Mouse (Mus musculus) heart, embryonic 16.5 days (tissue): ENCODE measurements around the gene Exog. TPM values are rescaled to one million over a fixed set of nuclear protein-coding genes. Genes with fewer than 3 reads are reported as not detected.
A peak's percentile ranks its signal among the peaks of the same experiment; 100 is the strongest.

Experiments used
- ATAC-seq: fragments of 200-750 bp; cut with Nextera tagmentation; replicated peaks from 2 replicates; pipeline ENCODE4 v1.8.0; 2017; ENCODE audit warnings: moderate number of reproducible peaks; ENCODE audit not compliant: insufficient read depth, low FRiP score; ENCODE audit errors: extremely low read depth
- H3K27ac ChIP-seq: fragments of 300-500 bp; sonication (generic); 2 replicates; pipeline ENCODE4 v1.5.1; 2014; ENCODE audit warnings: mild to moderate bottlenecking, low read length, control low read depth, moderate library complexity
- H3K27me3 ChIP-seq: fragments of 300-500 bp; sonication (generic); 2 replicates; pipeline ENCODE4 v1.6.1; 2014; ENCODE audit warnings: low read length, mixed read lengths; ENCODE audit not compliant: control insufficient read depth, insufficient read depth
- H3K36me3 ChIP-seq: fragments of 300-500 bp; sonication (generic); 2 replicates; pipeline ENCODE4 v1.6.1; 2014; ENCODE audit not compliant: control insufficient read depth, insufficient read depth
- H3K4me1 ChIP-seq: fragments of 300-500 bp; sonication (generic); 2 replicates; pipeline ENCODE4 v1.6.1; 2014; ENCODE audit warnings: low read length, mixed read lengths; ENCODE audit not compliant: control insufficient read depth, insufficient read depth
- H3K4me2 ChIP-seq: fragments of 300-500 bp; sonication (generic); 2 replicates; pipeline ENCODE4 v1.6.1; 2014; ENCODE audit warnings: low read depth, mild to moderate bottlenecking, control low read depth, low read length
- H3K4me3 ChIP-seq: fragments of 300-500 bp; sonication (generic); 2 replicates; pipeline ENCODE4 v1.5.1; 2014; ENCODE audit warnings: mild to moderate bottlenecking, control low read depth, low read length
- H3K9ac ChIP-seq: fragments of 300-500 bp; sonication (generic); 2 replicates; pipeline ENCODE4 v1.6.1; 2014; ENCODE audit warnings: low read length, control low read depth
- H3K9me3 ChIP-seq: fragments of 300-500 bp; sonication (generic); replicated peaks from 2 replicates; pipeline ENCODE4 v1.6.1; 2016; ENCODE audit warnings: low read length; ENCODE audit not compliant: control insufficient read depth
- WGBS: fragments of 180-500 bp; shearing (Covaris S2); extraction: QIAGEN DNeasy Blood & Tissue Kit; methylation state at CpG from one replicate; pipeline ENCODE4 v1.1.7; 2014; 5-methylcytosine and 5-hydroxymethylcytosine counted together
- polyA plus RNA-seq: library from polyadenylated mRNA; unstranded; fragments of >200 nt; fragmentation: Nextera tagmentation; extraction: Ambion mirVana; gene quantifications from 2 replicates; pipeline ENCODE4 v1.2.1, GENCODE M21; 2015

Gene Exog
- polyA plus RNA-seq, 1 experiment from 2014 or later: 11.1 TPM

DNA sequence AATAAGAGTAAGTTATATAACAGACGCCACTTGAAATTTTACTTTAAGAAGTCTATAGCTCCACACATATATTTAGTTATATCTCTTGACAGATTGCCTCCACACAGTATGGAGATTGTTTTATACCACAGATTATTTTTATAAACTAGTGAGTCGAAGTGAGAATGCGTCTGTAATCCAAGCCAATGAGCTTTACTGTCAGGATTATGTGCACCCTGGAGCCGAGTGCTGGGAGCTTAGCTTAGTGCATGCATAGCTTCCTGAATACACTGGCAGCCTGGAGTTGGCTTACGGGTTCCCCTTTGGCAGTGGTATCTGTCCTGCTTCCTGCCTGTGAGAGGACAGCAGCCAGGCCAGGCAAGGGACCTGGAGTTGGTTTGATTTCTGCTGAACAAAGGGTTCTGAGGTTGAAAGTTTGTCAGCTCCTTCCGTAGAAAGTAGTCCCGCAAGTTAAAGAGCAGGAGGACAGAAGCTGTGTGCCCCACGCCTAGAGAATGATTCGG, 6.2 kb upstream of the Exog start:
- Histone ChIP-seq H3K36me3 (peaks cover 7% of the 10 kb centered on the region; the same call in 1 of the 2 replicates), H3K4me2 (no peak overlapping the region), H3K4me1 (no peaks in the 10 kb centered on the region), H3K4me3 (no peak overlapping the region), H3K9me3 (no peaks in the 10 kb centered on the region), H3K27me3 (no peaks in the 10 kb centered on the region), H3K9ac (no peak overlapping the region), H3K27ac (no peak overlapping the region)
- 85% methylated on average over 9 of the region's 9 CpGs for WGBS
- ATAC-seq: no peak

DNA sequence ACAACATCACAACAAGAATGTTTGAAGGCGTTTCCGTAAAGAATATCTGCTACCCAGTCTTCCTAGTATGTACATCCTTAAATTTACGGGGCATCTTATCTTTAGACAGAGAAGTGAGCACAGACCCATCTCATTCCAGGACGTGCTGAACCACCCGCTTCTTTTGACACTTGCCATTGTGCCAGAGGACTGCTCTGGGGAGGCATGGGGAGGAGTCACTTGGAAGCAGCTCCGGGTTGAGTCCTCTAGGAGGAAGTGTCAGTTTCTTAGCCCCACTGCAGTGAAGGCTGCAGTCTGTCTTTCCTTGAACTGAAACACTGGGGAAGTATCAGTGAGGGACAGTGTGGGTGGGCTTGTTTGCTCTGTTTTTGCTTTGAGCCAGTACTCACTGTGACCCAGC, 994 bp downstream of the Exog start:
- Histone ChIP-seq H3K27me3 (no peaks in the 10 kb centered on the region), H3K4me1 (peaks cover 8% of the 10 kb centered on the region), H3K4me3 (peak overlapping the region; percentile 89), H3K27ac (no peak overlapping the region), H3K9me3 (no peaks in the 10 kb centered on the region), H3K4me2 (peak overlapping the region; percentile 97), H3K36me3 (peaks cover 21% of the 10 kb centered on the region), H3K9ac (peak overlapping the region; percentile 92)
- WGBS: 17% methylated on average over 6 of the region's 6 CpGs
- no peak for ATAC-seq

DNA sequence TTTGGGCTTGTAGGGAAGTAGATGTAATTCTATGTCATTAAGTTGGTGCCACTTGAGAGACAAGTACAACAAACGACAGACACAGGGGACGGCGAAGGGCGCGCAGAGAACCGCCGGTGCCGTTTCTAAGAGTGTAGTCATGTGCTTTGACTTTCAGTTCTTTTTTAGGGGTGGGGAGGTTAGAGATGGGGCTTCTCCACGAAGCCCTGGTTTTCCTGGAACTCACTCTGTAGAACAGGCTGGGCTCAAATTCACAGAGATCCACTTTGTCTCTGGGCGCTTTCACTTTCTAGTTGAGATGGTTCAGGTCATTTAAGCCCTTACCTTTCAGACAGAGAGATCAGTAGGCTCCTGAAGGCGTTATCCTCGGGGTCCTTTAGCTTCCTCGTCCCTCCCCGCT, 11.2 kb downstream of the Exog start:
- H3K27me3 ChIP-seq: no peaks in the 10 kb centered on the region
- 80% methylated on average over 14 of the region's 14 CpGs for WGBS
- peaks cover 8% of the 10 kb centered on the region for H3K36me3 ChIP-seq
- no peak overlapping the region for H3K27ac ChIP-seq
- H3K4me2 ChIP-seq: no peak overlapping the region
- H3K4me1 ChIP-seq: peaks cover 14% of the 10 kb centered on the region
- no peak overlapping the region for H3K4me3 ChIP-seq
- no peak for ATAC-seq
- H3K9ac ChIP-seq: no peak overlapping the region
- H3K9me3 ChIP-seq: no peaks in the 10 kb centered on the region

DNA sequence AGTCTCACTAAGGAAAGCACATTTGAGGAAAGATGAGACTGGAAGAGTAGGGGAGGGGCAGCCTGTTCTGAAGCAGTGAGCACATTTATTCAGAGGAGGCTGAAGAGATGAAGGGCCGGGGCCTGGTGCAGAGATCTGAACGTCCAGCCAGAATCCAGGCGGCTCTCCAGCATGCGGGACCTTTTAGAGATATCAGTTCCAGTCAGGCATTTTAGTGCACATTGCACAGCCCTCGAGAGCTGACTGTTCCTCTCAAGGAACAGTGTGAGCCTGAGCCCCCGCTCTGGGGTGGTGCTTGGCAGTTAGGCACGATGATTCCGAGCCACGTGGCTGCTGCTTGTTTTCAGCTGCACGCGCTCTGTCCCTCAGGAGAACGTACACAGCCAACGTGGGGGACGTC, 12.4 kb downstream of the Exog start:
- H3K4me2 ChIP-seq: no peak overlapping the region
- no peak overlapping the region for H3K9ac ChIP-seq
- no peaks in the 10 kb centered on the region for H3K27me3 ChIP-seq
- 0 out of 2 replicates have a peak, but pooled peaks have one; percentile 50 for ATAC-seq
- WGBS: 51% methylated on average over 14 of the region's 14 CpGs
- no peak overlapping the region for H3K4me3 ChIP-seq
- H3K27ac ChIP-seq: no peak overlapping the region
- peaks cover 4% of the 10 kb centered on the region for H3K36me3 ChIP-seq
- no peaks in the 10 kb centered on the region for H3K9me3 ChIP-seq
- peaks cover 14% of the 10 kb centered on the region for H3K4me1 ChIP-seq

DNA sequence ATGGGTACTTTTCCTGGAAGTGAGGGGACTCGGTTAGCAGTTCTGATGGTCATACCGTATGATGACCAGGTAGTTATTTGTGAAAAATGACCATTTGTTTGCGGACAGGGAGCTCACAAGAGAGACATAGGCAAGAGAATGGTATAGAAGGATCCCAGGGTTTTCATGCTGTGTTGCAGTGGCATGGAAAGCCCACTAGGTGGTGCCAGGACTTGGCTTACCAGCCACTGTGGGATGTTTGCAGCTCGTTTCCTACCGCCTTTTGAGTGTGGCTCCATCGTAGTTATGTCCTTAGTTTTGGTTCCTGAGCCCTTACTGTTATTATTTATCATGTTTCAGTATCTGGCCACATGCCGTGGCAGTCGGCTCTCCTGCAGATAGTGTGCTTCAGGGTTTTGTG, 15.7 kb downstream of the Exog start:
- H3K9me3 ChIP-seq: no peaks in the 10 kb centered on the region
- ATAC-seq: no peak
- no peak overlapping the region for H3K4me2 ChIP-seq
- H3K4me1 ChIP-seq: peaks cover 13% of the 10 kb centered on the region
- H3K4me3 ChIP-seq: no peak overlapping the region
- H3K27me3 ChIP-seq: no peaks in the 10 kb centered on the region
- peaks cover 16% of the 10 kb centered on the region for H3K36me3 ChIP-seq
- H3K9ac ChIP-seq: no peak overlapping the region
- WGBS: 35% methylated on average over 8 of the region's 8 CpGs
- no peak overlapping the region for H3K27ac ChIP-seq

DNA sequence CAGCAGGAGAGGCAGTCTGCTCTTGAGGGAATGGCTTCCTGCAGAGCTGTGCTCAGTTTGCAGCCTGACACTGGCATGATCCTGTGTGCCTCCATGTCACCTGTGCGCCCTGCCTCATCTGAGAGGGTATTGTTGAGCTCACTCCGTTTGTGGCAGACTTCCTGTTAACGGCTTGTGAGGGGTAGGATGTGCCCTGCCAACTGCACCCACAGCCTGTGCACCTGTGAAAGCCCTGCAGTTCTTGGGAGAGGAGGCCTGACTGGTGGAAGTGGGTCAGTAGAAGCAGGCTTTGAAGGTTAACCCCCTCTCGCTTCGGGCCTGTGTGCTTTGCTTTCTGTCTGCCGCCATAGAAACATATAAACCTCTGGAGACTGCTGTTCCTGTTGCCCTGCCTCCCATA, 20.3 kb downstream of the Exog start:
- 83% methylated on average over 6 of the region's 6 CpGs for WGBS
- peaks cover 16% of the 10 kb centered on the region for H3K36me3 ChIP-seq
- H3K4me1 ChIP-seq: peaks cover 28% of the 10 kb centered on the region
- H3K9me3 ChIP-seq: no peaks in the 10 kb centered on the region
- H3K4me2 ChIP-seq: no peak overlapping the region
- H3K27me3 ChIP-seq: no peaks in the 10 kb centered on the region
- no peak overlapping the region for H3K4me3 ChIP-seq
- H3K9ac ChIP-seq: no peak overlapping the region
- H3K27ac ChIP-seq: no peak overlapping the region; the same call in 1 of the 2 replicates
- no peak for ATAC-seq

DNA sequence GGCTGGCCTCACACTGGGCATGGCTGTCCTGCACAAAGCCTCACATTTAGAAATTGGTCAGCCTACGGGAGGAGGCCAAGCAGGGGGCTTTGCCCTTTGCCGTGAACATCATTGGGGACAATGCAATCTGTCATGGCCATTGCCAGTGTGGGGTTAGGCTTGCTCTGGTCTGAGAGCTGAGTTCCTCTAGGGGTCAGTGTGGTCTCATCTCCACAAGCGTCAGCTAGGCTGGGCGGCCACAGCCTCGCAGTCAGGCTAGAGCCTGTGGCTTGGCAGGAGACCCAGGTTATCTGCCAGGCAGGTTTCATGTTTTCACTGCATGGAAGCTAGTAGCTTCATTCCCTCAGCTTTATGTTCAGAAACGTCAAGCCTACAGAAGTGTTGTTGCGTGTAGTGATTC, 20.9 kb downstream of the Exog start:
- ATAC-seq: 0 out of 2 replicates have a peak, but pooled peaks have one; percentile 20
- Histone ChIP-seq H3K4me2 (no peak overlapping the region), H3K27ac (no peak overlapping the region), H3K27me3 (no peaks in the 10 kb centered on the region), H3K9me3 (no peaks in the 10 kb centered on the region), H3K4me1 (peaks cover 32% of the 10 kb centered on the region), H3K36me3 (peaks cover 16% of the 10 kb centered on the region), H3K4me3 (no peak overlapping the region), H3K9ac (no peak overlapping the region)
- WGBS: 49% methylated on average over 7 of the region's 7 CpGs

DNA sequence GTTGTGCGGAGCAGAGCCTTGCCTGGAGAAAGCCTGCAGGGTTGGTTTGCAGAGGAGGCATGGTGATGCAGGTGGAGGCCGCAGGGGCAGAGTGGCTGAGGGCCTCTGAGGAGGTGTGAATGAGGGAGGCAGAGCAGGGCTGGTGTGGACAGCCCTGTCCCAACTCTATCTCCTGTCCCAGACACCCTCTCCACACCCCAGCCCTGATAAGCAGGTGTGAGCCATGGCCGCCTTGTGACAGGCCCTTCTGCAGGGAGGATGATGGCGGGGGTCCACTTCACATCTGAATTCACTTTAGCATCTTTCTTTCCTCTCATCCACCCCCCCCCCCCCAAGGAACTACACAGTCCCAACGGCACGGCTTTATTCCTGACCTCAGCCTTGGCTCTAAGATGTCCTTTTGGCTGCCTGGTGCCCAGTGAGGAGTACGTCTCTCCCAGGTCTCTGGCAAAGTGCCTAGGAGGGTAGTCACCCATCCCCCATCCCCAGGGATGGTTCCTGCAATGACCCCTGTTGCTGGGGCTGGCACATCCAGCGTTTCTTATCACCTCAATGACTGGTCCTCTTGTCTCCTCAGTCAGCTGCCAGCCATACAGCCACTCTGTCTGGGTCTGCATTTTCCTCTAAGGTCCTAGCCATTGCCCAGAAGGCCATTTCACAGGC, 25.1 kb downstream of the Exog start:
- WGBS: 36% methylated on average over 8 of the region's 8 CpGs

DNA sequence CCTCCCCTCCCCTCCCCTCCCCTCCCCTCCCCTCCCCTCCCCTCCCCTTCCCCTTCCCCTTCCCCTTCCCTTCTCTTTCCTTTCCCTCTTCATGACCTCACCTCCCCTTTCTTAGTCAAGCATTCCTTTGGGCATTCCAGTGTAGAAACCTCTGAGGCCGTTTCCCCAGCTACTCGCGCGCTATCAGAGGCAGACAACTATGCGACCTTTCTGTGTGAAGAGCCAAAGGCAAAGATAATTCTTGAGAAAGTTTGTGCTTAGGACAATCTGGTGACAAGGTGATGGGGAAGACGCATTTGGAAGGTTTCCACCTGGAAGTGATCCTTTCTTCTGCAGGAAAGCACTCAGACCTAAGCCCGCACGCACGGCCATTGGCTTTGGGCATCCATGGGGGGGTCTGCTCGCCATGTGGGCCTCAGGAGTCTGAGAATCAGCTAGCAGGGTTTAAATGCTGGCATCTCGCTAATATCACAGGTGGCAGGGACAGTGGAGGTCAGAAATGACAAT, 27.7 kb downstream of the Exog start:
- Histone ChIP-seq H3K4me1 (peaks cover 60% of the 10 kb centered on the region), H3K27me3 (no peaks in the 10 kb centered on the region), H3K9me3 (no peaks in the 10 kb centered on the region), H3K4me2 (no peak overlapping the region), H3K36me3 (no peaks in the 10 kb centered on the region), H3K4me3 (no peak overlapping the region), H3K27ac (peak overlapping the region; percentile 33; the same call in 1 of the 2 replicates), H3K9ac (no peak overlapping the region)
- WGBS: 44% methylated on average over 11 of the region's 11 CpGs
- no peak for ATAC-seq

More for the DNA sequence above, 25.1 kb downstream of the Exog start:
- H3K4me1 ChIP-seq: peaks cover 61% of the 10 kb centered on the region
- ATAC-seq: peak; percentile 95
- H3K9ac ChIP-seq: peak overlapping the region; percentile 41
- peaks cover 5% of the 10 kb centered on the region; the same call in 1 of the 2 replicates for H3K36me3 ChIP-seq
- no peak overlapping the region for H3K4me3 ChIP-seq
- no peaks in the 10 kb centered on the region for H3K9me3 ChIP-seq
- no peaks in the 10 kb centered on the region for H3K27me3 ChIP-seq
- H3K27ac ChIP-seq: peak overlapping the region; percentile 86
- peak overlapping the region; percentile 3; the same call in 1 of the 2 replicates for H3K4me2 ChIP-seq
